Mouse (Mus musculus) olfactory bulb, adult 2 months (tissue): Measurements from ENCODE around the gene Pgghg. TPM values are rescaled to one million over a fixed set of nuclear protein-coding genes. Genes with fewer than 3 reads are reported as not detected.
A peak's percentile ranks its signal among the peaks of the same experiment; 100 is the strongest.

Experiments
- H3K27ac ChIP-seq: fragments of 200-500 bp; 2 replicates; pipeline ENCODE4 v1.5.1; 2012; ENCODE audit warnings: low read depth, low read length; ENCODE audit not compliant: insufficient read depth
- H3K4me1 ChIP-seq: fragments of 200-500 bp; 2 replicates; pipeline ENCODE4 v1.6.1; 2012; ENCODE audit warnings: low read length; ENCODE audit not compliant: control insufficient read depth, insufficient read depth
- H3K4me3 ChIP-seq: fragments of 200-500 bp; 2 replicates; pipeline ENCODE4 v1.5.1; 2012; ENCODE audit warnings: mild to moderate bottlenecking, low read depth, low read length, moderate library complexity; ENCODE audit not compliant: insufficient read depth
- CTCF ChIP-seq: fragments of 200-500 bp; IDR thresholded peaks from 2 replicates; pipeline ENCODE4 v1.5.1; 2012; ENCODE audit warnings: low read depth, mild to moderate bottlenecking, low read length, moderate library complexity; ENCODE audit not compliant: insufficient read depth
- POLR2A ChIP-seq: fragments of 200-500 bp; IDR thresholded peaks from 2 replicates; pipeline ENCODE4 v1.6.1; 2012; ENCODE audit warnings: mild to moderate bottlenecking, low read depth, low read length, moderate library complexity; ENCODE audit not compliant: insufficient read depth
- WGBS: fragments of 180-500 bp; shearing (Covaris S2); methylation state at CpG from one replicate; pipeline ENCODE4 v1.1.7; 2018; 5-methylcytosine and 5-hydroxymethylcytosine counted together
- polyA plus RNA-seq: library from polyadenylated mRNA; stranded (reverse); fragments of >200 nt; gene quantifications from 2 replicates; pipeline ENCODE4 v1.2.4, GENCODE M21; 2012; ENCODE audit warnings: low replicate concordance; ENCODE audit not compliant: missing spikeins, insufficient read depth, insufficient read length

Pgghg gene
- polyA plus RNA-seq, 1 experiment: not detected

DNA sequence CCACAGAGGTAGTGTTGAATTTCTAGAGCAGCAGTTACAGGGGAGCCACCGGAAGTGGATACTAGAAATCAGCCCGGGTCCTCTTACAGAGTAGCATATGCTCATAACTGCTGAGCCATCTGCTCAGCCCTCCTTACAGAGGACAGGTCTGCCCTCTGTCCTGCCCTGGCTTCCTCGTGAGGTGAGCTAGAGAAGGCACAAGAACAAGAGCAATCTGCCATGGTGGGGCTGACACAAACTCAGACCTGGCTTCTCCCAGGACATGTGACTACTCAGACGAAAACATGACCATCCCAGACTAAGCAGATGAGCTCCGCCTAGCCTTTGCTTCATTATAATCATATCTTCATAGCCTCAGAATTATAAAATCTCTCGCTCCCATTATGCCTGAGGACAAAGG lies 10.6 kb downstream of the Pgghg start:
- no peak for TF ChIP-seq CTCF
- no peak for TF ChIP-seq POLR2A
- WGBS: 87% methylated on average over 6 of the region's 6 CpGs
- H3K4me1 ChIP-seq: peaks cover 4% of the 10 kb centered on the region; the same call in 1 of the 2 replicates
- H3K4me3 ChIP-seq: no peak overlapping the region
- no peak overlapping the region for H3K27ac ChIP-seq

DNA sequence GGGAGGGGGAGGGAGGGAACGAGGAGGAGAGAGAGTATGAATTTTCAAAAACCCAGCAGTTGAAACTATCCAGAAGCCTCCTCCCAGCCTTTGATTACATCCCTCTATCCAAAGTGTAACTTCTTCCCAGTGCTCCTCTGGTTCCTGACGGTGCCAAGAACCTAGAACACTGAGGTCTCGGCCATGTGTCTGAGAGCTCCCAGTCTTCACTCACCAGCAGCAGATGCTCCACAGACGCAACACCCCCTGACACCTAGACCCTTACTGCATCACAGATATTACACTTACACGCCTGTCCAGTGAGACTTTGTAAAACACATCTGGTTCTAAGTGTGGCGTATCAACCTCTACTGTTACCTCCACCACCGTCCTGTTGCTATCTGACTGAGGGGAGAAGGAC lies 11.2 kb downstream of the Pgghg start:
- WGBS: 91% methylated on average over 7 of the region's 7 CpGs

DNA sequence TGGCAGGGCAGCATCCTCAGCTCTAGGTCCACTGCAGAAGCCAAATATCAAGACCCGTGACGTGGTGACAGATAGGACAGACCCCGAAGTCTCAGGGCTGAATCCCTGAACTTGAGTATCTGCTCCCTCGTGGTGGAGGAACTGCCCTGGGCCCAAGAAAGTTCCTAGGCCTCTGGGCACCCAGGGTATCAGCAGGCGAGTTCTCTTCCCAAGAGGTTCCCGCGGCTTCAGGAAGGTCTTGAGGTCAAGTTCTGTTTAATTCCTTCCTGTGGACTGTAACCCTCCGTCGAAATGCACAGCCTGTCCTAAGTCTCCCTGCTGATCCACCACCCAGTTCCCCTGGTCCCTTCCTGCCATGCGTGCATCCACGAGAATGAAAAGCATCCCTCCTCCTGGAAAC lies 11.9 kb downstream of the Pgghg start:
- Histone ChIP-seq H3K4me1 (peaks cover 4% of the 10 kb centered on the region; the same call in 1 of the 2 replicates), H3K27ac (no peak overlapping the region), H3K4me3 (no peak overlapping the region)
- TF ChIP-seq POLR2A: no peak
- no peak for TF ChIP-seq CTCF
- WGBS: 91% methylated on average over 11 of the region's 11 CpGs

More for the DNA sequence above, 11.2 kb downstream of the Pgghg start:
- peaks cover 4% of the 10 kb centered on the region; the same call in 1 of the 2 replicates for H3K4me1 ChIP-seq
- H3K4me3 ChIP-seq: no peak overlapping the region
- H3K27ac ChIP-seq: no peak overlapping the region
- no peak for TF ChIP-seq POLR2A
- TF ChIP-seq CTCF: no peak

DNA sequence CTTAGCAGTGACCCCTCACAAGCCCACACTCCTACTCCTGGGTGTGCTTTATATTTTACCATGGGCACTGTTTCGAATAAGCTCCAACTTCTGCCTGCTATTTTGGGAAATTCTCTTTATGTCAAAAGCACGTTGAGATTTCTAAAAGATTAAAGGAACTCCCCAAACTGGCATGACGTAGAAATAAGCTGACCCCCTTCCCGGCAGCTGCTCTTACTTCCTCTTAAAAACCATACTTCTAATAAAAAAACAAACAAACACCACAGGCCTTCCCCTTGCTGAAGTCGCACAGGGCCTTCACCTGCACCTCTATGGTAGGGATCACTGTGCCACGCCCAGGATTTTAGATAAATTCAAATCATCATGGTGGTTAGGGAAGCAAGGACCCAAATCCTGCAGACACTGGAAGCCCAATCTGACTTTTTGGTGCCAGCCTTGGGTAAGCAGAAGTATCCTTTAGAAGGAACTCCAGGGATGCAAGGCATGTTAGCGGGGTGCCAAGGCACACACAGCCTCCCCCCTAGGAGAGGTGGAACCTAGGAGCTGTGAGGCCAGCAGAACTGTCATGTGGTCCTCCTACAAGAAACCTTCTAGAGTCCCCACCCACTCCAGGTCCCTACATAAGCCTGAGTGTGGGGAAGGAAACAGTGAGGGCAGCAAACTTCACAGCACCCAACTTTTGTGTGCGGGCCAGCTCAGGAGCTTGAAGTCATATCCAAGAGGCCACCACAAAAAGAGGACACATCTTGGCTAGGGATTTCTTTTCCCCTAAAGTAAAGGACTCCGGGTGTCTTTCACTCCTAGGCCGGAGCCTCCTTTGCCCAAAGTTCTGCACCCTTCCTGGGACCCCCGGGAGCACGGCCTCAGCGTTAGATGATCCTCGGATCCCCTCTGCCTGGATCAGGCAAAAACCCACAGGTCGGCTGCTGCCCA lies 12.9 kb downstream of the Pgghg start:
- WGBS: 77% methylated on average over 15 of the region's 15 CpGs
- H3K4me3 ChIP-seq: no peak overlapping the region
- TF ChIP-seq POLR2A (no peak), CTCF (no peak)
- H3K4me1 ChIP-seq: peaks cover 4% of the 10 kb centered on the region; the same call in 1 of the 2 replicates
- H3K27ac ChIP-seq: no peak overlapping the region

DNA sequence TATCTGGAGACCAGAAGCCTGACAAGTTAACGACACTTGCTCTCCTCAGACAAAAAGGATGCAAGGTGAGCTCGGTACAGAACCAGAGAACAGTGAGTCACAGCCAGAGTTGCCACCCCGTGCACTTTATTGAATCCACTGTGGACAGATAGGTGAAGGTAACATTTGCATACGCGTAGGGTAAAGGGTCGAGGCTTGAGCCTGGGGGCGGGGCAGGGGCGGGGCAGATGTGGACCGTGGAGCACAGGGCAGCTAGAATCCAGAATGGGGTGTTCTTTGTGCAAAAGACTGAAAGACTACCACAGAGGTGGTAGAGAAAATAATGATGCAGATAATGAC lies 13.5 kb downstream of the Pgghg start:
- 32% methylated on average over 9 of the region's 9 CpGs for WGBS
- Histone ChIP-seq H3K4me3 (no peak overlapping the region), H3K4me1 (peaks cover 4% of the 10 kb centered on the region; the same call in 1 of the 2 replicates), H3K27ac (no peak overlapping the region)
- no peak for TF ChIP-seq POLR2A
- TF ChIP-seq CTCF: no peak

DNA sequence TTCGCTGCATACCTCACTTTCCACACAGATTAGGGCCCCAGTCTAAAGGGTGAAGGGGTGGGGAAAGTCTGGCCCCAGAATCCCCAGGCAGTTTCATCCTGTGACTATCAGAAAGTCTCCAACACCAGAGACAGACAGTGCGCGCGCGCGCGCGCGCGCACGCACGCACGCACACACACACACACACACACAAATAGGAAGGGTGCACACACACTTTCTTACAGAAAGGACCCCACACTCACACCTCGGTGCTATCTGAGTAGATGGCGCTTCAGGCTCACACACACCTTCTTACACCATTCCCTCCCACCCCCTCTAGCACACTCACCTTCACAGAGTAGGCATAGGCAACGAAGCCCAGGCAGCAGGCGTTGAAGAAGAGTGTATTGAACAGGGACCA lies 14.2 kb downstream of the Pgghg start:
- 27% methylated on average over 17 of the region's 17 CpGs for WGBS
- TF ChIP-seq POLR2A (no peak), CTCF (no peak)
- Histone ChIP-seq H3K27ac (no peak overlapping the region), H3K4me1 (peaks cover 4% of the 10 kb centered on the region; the same call in 1 of the 2 replicates), H3K4me3 (peak overlapping the region; percentile 30)

DNA sequence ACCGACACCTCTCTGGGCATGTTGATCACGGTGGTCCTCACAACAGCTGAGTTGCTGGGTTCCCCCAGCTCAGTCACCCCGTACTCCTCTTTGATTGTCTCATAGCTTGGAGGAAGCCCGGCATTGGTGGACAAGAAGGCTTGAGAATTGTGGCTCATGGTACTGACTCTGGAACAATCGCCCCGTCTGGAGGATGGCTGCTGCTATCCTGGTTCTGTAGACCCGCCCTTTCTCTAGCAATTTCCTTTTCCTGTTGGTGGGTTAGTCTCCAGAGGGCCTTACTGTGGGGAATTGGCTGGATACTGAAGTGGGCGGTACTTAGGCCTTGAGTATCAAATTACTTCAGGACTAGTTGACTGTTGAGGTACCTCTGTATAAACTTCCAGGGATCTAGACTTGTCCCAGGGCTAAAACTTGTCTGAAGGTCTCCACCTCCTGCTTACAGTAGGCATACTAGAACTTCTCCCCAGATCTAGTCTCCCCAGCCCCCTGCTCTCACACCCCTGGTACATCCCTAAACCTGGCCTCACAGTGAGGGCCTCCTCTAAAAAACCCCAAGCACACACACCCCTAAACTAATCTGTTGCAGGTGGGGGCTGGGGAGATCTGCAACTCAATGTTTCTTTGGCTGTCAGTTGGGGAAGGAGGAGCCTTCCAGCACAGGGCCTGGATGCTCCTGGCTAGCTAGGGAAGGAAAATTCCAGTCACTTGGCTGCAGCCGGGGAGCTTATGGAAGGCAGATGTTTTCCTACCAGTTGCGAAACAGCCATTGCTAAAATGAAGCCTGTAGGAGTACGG lies 14.8 kb downstream of the Pgghg start, which contains the start of the genes Gm45717 and Ifitm2:
TSS of gene Gm45717 (minus strand) at position 180 of the 798 bp plus-strand sequence.
TSS of gene Ifitm2 (minus strand) at position 230 of the 798 bp plus-strand sequence.
- H3K4me3 ChIP-seq: peak within 1 kb of the TSS; percentile 30
- no peak within 1 kb of the TSS for H3K27ac ChIP-seq
- no peak for TF ChIP-seq POLR2A
- no peak for TF ChIP-seq CTCF
- H3K4me1 ChIP-seq: peaks cover 4% of the 10 kb centered on the region; the same call in 1 of the 2 replicates
- 47% methylated on average over 11 of the region's 11 CpGs for WGBS

DNA sequence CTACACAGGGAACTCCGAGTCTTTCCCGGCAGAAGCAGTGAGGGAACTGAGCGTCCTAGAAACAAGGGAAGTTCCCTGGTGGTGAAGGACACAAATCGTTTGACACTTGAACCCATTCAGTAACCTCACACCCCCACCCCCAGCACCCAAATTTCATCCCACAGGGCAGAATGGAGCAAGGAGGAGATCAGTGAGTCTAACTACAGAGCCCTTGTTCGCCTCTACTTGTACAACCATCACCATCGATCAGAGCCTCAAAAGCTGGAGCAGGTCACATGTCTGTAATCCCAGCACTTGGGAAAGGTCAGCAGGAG lies 15.3 kb downstream of the Pgghg start:
- H3K4me3 ChIP-seq: no peak overlapping the region
- TF ChIP-seq POLR2A (no peak), CTCF (no peak)
- H3K27ac ChIP-seq: no peak overlapping the region
- WGBS: 62% methylated on average over 6 of the region's 6 CpGs
- H3K4me1 ChIP-seq: peaks cover 4% of the 10 kb centered on the region; the same call in 1 of the 2 replicates

DNA sequence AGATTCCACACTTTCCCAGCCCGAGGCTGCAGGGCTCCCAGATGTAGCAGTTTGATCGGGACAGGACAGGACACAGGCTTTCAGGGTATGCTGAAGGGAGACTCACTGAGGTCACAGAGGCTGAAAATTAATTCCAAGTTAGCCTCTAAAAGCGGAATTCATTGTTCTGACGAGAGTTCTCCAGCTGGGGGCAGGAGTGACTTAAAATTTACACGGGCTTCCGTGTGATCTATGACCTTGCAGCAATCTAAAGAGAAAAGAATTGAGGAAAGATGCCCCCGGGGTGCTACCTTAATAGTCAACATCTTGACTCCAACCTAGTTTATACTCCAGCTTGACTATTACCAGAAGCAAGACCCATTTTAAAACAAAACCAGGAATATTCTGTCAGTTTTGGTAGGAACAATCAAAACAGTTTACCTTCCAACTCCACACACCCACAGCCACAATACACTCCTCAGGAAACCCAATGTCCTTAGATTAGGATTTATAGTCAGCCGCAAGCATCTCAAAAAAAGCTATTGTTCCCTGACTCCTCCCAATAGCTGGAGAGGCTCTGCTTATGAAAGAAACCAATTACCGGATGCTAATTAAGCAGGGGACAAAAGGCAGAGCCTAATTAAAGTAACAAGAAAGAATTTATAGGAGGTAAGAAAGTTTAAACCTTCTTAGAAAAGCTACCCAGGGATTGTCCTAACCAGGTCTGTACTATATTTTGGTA lies 18.1 kb downstream of the Pgghg start:
- 13% methylated on average over 9 of the region's 9 CpGs for WGBS
- peaks cover 4% of the 10 kb centered on the region; the same call in 1 of the 2 replicates for H3K4me1 ChIP-seq
- TF ChIP-seq CTCF (no peak), POLR2A (no peak)
- no peak overlapping the region for H3K27ac ChIP-seq
- H3K4me3 ChIP-seq: no peak overlapping the region
